Mouse (Mus musculus): ENCODE data around the gene Brinp3.

Gene Brinp3

GRCm38 (mm10) chr1:146799986-146800553 lies 305.5 kb downstream of the Brinp3 start:
- no peak for DNase-seq

DNA sequence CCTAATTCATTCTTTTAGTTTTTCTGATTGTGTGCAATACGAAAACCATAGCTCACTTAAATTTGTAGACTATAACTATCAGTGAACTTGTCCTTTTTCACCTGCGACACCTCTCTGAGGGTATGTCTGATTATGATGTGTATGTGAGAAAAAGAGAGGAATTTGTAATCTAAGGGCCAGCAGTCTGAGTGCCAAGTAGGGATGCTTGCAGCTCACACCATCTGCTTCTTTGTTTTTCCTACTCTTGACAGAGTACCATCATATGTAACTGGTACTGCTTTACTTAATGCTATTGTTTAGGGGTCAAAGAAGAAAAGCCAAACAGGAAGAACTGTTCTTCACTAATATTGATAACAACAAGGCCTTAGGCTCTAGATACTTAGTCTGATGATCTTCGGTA lies 307.3 kb downstream of the Brinp3 start:
- no peak for DNase-seq

DNA sequence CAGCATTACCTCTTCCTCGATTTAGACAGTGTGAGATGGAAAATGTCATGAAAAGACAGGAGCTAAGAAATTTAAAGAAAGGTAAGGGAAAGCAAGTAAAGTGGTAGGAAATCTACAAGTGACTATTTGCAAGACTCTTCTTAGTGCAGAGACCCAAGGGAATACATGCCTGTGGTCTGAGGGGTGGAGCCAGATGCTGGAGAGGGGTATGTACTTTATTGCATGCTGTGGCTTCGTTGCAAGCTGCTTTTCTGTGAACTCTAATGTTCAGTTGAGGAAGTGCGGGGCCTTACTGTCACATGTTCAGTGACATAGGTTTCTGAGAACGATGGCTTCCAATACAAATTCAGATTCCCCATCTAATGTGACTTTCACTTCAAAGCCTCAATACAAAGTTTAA lies 313.2 kb downstream of the Brinp3 start:
- DNase-seq = no peak

- no peak for DNase-seq
These were observed 339.3 kb downstream of the Brinp3 start for GRCm38 (mm10) chr1:146833888-146834287.

GRCm38 (mm10) chr1:146844087-146844486 lies 349.5 kb downstream of the Brinp3 start:
- no peak for DNase-seq

DNA sequence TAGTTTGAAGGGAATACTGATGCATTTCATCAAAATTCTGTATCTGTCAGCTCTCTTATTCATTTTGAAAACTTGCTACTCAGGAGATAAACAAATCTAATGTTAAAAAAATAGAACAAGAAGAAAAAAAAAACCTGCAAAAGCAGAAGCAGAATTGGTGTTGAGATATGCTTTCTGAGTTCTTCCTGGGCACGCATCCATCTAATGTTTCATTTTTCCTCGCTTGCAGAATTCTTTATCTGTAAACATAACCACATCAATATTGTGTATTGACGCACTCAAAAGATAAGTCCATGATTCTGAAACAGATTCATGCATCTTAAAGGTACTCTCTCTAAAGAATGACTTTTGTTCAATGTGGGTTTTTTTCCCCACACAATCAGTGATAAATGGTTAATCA lies 354.3 kb downstream of the Brinp3 start:
- DNase-seq = no peak

DNA sequence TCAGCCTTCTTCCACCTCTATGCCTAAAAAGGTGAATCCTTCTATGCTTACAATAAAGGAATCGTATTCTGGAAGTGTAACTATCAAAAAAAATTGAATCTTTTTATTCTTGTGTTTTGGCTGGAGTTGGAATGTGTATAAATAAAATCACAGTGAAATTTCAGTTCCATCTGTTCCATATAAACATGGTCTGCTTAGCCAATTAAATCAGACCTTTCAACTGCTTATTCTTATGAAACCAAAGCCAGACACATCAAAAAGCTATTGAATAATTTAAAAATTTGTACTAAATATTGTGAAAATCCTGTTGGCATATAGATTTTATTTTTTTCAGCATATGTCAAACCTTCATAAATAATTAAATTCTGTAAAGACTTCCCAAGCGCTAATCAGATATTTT lies 355.6 kb downstream of the Brinp3 start:
- no peak for DNase-seq

DNA sequence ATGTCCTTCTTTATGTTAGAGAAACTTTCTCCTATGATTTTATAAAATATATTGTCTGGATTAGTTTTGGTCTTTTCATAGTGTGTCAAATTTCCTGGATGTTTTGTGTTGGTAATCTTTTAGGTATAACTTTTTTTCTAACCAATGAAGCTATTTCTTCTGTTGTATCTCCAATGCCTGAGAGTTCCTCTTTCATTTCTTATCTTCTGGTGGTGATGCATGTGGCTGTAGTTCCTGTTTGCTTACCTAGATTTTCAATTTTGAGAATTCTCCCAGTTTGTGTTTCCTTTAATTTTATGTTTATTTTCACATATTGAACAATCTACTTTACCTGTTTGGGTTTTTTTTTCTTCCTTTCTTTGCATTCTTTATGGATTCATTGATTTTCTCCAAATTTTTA lies 404.1 kb downstream of the Brinp3 start:
- DNase-seq = no peak

DNA sequence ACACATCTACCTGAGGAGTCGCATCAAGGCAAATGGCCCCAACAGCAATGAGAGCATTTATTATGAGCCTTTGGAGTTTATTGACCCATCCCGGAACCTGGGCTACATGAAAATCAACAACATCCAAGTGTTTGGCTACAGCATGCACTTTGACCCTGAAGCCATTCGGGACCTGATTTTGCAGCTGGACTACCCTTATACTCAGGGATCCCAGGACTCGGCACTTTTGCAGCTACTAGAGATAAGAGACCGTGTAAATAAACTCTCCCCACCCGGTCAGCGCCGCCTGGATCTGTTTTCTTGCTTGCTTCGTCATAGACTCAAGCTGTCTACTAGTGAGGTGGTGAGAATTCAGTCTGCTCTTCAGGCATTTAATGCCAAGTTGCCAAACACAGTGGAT lies 407.1 kb downstream of the Brinp3 start:
- no peak for DNase-seq

GRCm38 (mm10) chr1:146939463-146940389 lies 445.2 kb downstream of the Brinp3 start:
- DNase-seq = no peak
